Mouse (Mus musculus) kidney, postnatal 25 days (tissue): ENCODE data around the gene BC024978.

ENCODE experiments used
- DNase-seq, 2 experiments: peaks; one replicate each; pipeline ENCODE4 v3.0.0; 2021; ENCODE audit warnings: mixed read lengths in 2 of 2

The BC024978 gene

GRCm38 (mm10) chr7:27195681-27196611, at the start of gene BC024978, which contains the start of gene Snrpa:
TSS of gene BC024978 (plus strand) at chr7:27195781.
TSS of gene Snrpa (minus strand) at chr7:27196271.
- peak; percentile 99 to 100 for DNase-seq

GRCm38 (mm10) chr7:27153205-27153764, 42.3 kb upstream of the BC024978 start, which contains the start of gene Cyp2t4:
TSS of gene Cyp2t4 (plus strand) at chr7:27153714.
- peak; percentile 79 to 90 for DNase-seq

GRCm38 (mm10) chr7:27156005-27156404, 39.6 kb upstream of the BC024978 start:
- no peak for DNase-seq

- peak in 1 of 2 experiments; percentile 38 for DNase-seq
Observed at GRCm38 (mm10) chr7:27158171-27158570, 37.4 kb upstream of the BC024978 start.

- DNase-seq: peak in 1 of 2 experiments; percentile 40
Observed at GRCm38 (mm10) chr7:27159256-27159655, 36.3 kb upstream of the BC024978 start.

- DNase-seq: peak; percentile 92 to 94
Observed at GRCm38 (mm10) chr7:27159882-27160281, 35.7 kb upstream of the BC024978 start.

GRCm38 (mm10) chr7:27160921-27161320, 34.7 kb upstream of the BC024978 start:
- DNase-seq: peak in 1 of 2 experiments; percentile 34

GRCm38 (mm10) chr7:27161744-27162143, 33.8 kb upstream of the BC024978 start:
- peak in 1 of 2 experiments; percentile 61 for DNase-seq

- DNase-seq: no peak
Observed at GRCm38 (mm10) chr7:27162780-27163449, 32.7 kb upstream of the BC024978 start.

GRCm38 (mm10) chr7:27163450-27163805, 32.2 kb upstream of the BC024978 start:
- DNase-seq: peak in 1 of 2 experiments; percentile 37

- DNase-seq: peak in 1 of 2 experiments; percentile 77
Observed at GRCm38 (mm10) chr7:27164112-27164947, 31.3 kb upstream of the BC024978 start.

- peak; percentile 58 to 80 for DNase-seq
Observed at GRCm38 (mm10) chr7:27165007-27165655, 30.4 kb upstream of the BC024978 start.

GRCm38 (mm10) chr7:27165696-27166095, 29.9 kb upstream of the BC024978 start:
- no peak for DNase-seq

GRCm38 (mm10) chr7:27166229-27166613, 29.4 kb upstream of the BC024978 start:
- DNase-seq: peak; percentile 91 to 97

- DNase-seq: peak; percentile 97 to 98
Observed at GRCm38 (mm10) chr7:27166614-27167474, 28.7 kb upstream of the BC024978 start, which contains the start of gene Egln2. TSS of gene Egln2 (minus strand) at chr7:27166802.

- DNase-seq: peak in 1 of 2 experiments; percentile 44
Observed at GRCm38 (mm10) chr7:27167475-27168094, 28.0 kb upstream of the BC024978 start.

GRCm38 (mm10) chr7:27168371-27168770, 27.2 kb upstream of the BC024978 start:
- DNase-seq: peak in 1 of 2 experiments; percentile 61

GRCm38 (mm10) chr7:27170981-27171380, 24.6 kb upstream of the BC024978 start:
- no peak for DNase-seq

- no peak for DNase-seq
Observed at GRCm38 (mm10) chr7:27174496-27174895, 21.1 kb upstream of the BC024978 start.

- no peak for DNase-seq
Observed at GRCm38 (mm10) chr7:27174896-27175295, 20.7 kb upstream of the BC024978 start.
